Mouse (Mus musculus) layer of hippocampus, adult 9-10 months (tissue): Measurements from ENCODE around the gene Adgrl3.

ENCODE experiments used
- DNase-seq: peaks from one replicate; pipeline ENCODE4 v3.0.0; 2022; ENCODE audit warnings: low spot score

Gene Adgrl3

GRCm38 (mm10) chr5:81248724-81249123, 228.8 kb downstream of the Adgrl3 start:
- DNase-seq = no peak

- no peak for DNase-seq
Observed at GRCm38 (mm10) chr5:81256091-81256490, 236.2 kb downstream of the Adgrl3 start.

GRCm38 (mm10) chr5:81269689-81270088, 249.8 kb downstream of the Adgrl3 start:
- DNase-seq = no peak

GRCm38 (mm10) chr5:81275346-81276047, 255.6 kb downstream of the Adgrl3 start:
- no peak for DNase-seq

GRCm38 (mm10) chr5:81279246-81279645, 259.3 kb downstream of the Adgrl3 start:
- no peak for DNase-seq

GRCm38 (mm10) chr5:81285643-81286042, 265.7 kb downstream of the Adgrl3 start:
- no peak for DNase-seq

- no peak for DNase-seq
Observed at GRCm38 (mm10) chr5:81301874-81302273, 281.9 kb downstream of the Adgrl3 start.

- no peak for DNase-seq
Observed at GRCm38 (mm10) chr5:81317406-81318112, 297.6 kb downstream of the Adgrl3 start.

GRCm38 (mm10) chr5:81321276-81321934, 301.5 kb downstream of the Adgrl3 start:
- no peak for DNase-seq

GRCm38 (mm10) chr5:81322064-81322463, 302.1 kb downstream of the Adgrl3 start:
- DNase-seq = peak; percentile 64

GRCm38 (mm10) chr5:81326916-81327315, 307.0 kb downstream of the Adgrl3 start:
- no peak for DNase-seq

GRCm38 (mm10) chr5:81327392-81327791, 307.5 kb downstream of the Adgrl3 start:
- DNase-seq = no peak

GRCm38 (mm10) chr5:81329571-81329971, 309.6 kb downstream of the Adgrl3 start:
- no peak for DNase-seq

GRCm38 (mm10) chr5:81344330-81344729, 324.4 kb downstream of the Adgrl3 start:
- no peak for DNase-seq

- no peak for DNase-seq
Observed at GRCm38 (mm10) chr5:81345096-81345435, 325.1 kb downstream of the Adgrl3 start.

- DNase-seq = no peak
Observed at GRCm38 (mm10) chr5:81345436-81346131, 325.6 kb downstream of the Adgrl3 start.

GRCm38 (mm10) chr5:81347571-81347970, 327.6 kb downstream of the Adgrl3 start:
- DNase-seq = no peak

GRCm38 (mm10) chr5:81359560-81359959, 339.6 kb downstream of the Adgrl3 start:
- DNase-seq = no peak

- DNase-seq = peak; percentile 22
Observed at GRCm38 (mm10) chr5:81364198-81364643, 344.3 kb downstream of the Adgrl3 start.

GRCm38 (mm10) chr5:81365250-81365649, 345.3 kb downstream of the Adgrl3 start:
- no peak for DNase-seq

- no peak for DNase-seq
Observed at GRCm38 (mm10) chr5:81370126-81370850, 350.4 kb downstream of the Adgrl3 start.

- no peak for DNase-seq
Observed at GRCm38 (mm10) chr5:81375992-81376391, 356.1 kb downstream of the Adgrl3 start.
